Mouse (Mus musculus) small intestine, adult 10 weeks (tissue): ENCODE results near the gene Agbl5. TPM values are rescaled to one million over a fixed set of nuclear protein-coding genes. Genes with fewer than 3 reads are reported as not detected.

Experiments
- polyA plus RNA-seq: library from polyadenylated mRNA; stranded (reverse); fragments of 350-450 nt; fragmentation: Illumina TruSeq; extraction: RNeasy Lipid Tissue Mini Kit (QIAGEN cat#74804); gene quantifications from one replicate; pipeline ENCODE4 v1.2.3, GENCODE M21; 2014; ENCODE audit warnings: low replicate concordance

Agbl5 gene
- polyA plus RNA-seq, result 2.3 TPM

GRCm38 (mm10) chr5:30888337-30889087 is at the start of gene Agbl5:
Gene Agbl5, plus strand, starts transcription at chr5:30888694.

GRCm38 (mm10) chr5:30867712-30868111 is 20.8 kb upstream of the Agbl5 start, which contains the start of gene Tmem214:
Gene Tmem214, plus strand, starts transcription at chr5:30868012.

DNA sequence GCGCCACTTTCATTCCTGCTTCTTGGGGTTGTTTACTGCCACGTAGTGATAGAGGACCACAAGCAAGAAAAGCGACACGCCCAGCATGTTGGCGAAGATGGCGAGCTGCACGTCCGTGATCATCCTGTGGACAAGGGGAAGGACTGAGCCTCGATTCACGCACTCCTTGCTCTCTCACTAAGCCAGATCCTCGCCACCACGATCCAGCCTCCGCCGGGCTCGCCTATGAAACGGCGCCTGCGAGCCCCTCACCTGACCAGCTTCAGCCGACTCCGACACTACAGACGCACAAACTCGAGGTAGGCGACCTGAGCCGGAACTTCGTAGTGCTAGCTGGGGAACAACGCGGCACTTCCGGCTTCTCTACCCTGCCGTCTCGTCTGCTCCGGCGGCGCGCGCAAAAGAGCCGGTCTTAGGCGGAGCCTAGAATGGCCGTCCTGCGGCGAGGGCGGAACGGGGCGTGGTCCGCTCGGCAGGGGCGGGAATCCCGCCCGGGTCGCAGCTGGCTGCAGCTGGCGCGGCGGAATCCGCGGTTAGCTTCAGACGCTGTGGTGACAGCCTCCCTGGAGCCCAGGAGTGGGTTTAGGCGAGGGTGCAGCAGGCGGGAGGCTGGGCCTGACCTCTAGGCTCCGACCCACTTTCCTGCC is 19.0 kb downstream of the Agbl5 start, which contains the start of gene Ost4:
TSS of gene Ost4 (minus strand) at position 376 of the 647 bp plus-strand sequence.

DNA sequence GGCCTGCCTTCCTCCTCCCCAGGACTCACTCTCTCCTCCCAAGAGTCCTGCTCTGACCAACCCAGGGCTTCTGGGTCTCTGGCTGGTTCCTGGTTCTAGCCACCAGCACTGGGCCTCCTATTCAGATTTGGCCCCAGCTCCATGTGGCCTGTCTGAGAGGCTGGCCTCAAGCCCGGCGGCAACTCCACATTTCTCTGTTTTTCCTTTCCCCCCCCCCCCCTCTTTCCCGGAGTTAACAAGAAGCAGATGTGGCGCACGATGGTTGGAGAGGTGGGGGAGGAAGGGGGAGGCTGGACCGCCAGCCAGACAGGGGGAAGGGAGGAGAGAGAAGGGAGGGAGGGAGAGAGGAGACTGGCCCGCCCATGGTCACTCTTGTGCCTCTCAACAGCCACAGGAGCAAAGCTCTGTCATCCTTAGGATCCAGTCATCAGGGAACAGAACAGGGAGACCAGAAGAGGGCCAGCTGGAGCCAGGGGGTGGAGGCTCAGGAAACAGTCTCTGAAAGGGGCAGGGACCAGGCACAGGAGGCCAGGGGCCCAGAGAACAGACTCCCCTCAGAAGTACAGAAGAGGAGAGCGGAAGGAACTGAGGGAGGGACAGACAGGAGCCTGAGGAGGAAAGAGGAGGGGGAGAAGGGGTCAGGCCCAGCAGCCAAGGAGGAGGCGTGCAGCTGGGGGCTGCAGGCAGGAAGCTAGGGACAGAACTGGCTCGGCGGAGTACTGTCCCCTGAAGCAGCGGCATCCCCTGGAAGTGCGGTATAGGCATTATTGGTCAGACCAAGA is 24.8 kb downstream of the Agbl5 start, which contains the start of gene Emilin1:
TSS of gene Emilin1 (plus strand) at position 343 of the 782 bp plus-strand sequence.

DNA sequence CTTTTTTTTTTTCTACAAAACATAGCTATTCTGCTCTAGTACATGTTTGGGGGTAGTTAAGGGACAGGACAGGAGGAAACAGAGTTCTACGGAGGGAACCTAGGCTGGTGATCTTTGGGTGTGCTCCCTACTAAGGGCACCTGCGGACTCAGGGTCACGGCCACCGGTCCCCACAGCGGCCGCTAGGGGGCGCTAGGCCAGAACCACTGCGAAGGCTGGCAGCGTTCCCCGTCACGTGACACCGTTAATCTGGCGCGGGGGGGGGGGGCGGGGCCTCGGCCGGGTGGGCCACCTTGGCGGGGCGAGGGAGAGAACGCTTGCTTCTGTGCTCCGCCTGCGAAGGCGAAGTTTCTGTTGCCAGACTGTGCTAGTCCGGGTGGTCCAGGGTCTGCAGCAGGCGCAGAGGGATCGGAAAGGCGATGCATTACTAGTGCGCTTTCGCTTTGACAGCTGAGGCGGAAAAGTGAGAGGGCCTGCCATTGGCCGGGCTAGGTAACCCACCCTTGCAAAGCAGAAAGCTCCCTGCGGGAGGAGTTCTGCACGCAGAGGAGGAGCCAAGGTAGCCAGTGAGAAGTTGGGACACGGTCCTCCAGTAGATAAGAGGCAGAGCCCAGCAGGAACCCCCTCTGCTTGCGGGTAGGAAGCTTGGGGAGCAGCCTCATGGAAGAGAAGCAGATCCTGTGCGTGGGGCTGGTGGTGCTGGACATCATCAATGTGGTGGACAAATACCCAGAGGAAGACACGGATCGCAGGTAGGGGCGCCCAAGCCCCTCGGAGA is 33.0 kb downstream of the Agbl5 start, which contains the start of gene Khk:
TSS of gene Khk (plus strand) at position 176 of the 778 bp plus-strand sequence.

GRCm38 (mm10) chr5:30944956-30945781 is 56.7 kb downstream of the Agbl5 start, which contains the start of gene Cgref1:
Gene Cgref1, minus strand, starts transcription at chr5:30945591.

Other genes starting within 250 kb of the Agbl5 start
- 5.8 TPM for gene Slc35f6, start 240.8 kb upstream of the Agbl5 start, polyA plus RNA-seq
- gene Cenpa, start 221.9 kb upstream of the Agbl5 start, polyA plus RNA-seq, result 24.2 TPM
- gene Dpysl5, start 177.1 kb upstream of the Agbl5 start, polyA plus RNA-seq, result 0.37 TPM
- 9.5 TPM for gene Mapre3, start 74.1 kb upstream of the Agbl5 start, polyA plus RNA-seq
- 15.1 TPM for gene Tmem214, start 20.7 kb upstream of the Agbl5 start, polyA plus RNA-seq
- gene Ost4, start 19.1 kb downstream of the Agbl5 start, polyA plus RNA-seq, result 273 TPM
- 0.11 TPM for gene Emilin1, start 24.7 kb downstream of the Agbl5 start, polyA plus RNA-seq
- 2.0 TPM for gene Khk, start 32.7 kb downstream of the Agbl5 start, polyA plus RNA-seq
- gene Cgref1, start 56.9 kb downstream of the Agbl5 start, polyA plus RNA-seq, result 18.4 TPM
- 17.1 TPM for gene Preb, start 71.7 kb downstream of the Agbl5 start, polyA plus RNA-seq
- gene Tcf23, start 80.0 kb downstream of the Agbl5 start, polyA plus RNA-seq, result 0.30 TPM
- 41.8 TPM for gene Atraid, start 159.6 kb downstream of the Agbl5 start, polyA plus RNA-seq
- gene Slc5a6, start 160.2 kb downstream of the Agbl5 start, polyA plus RNA-seq, result 3.5 TPM
- 0.33 TPM for gene Cad, start 166.1 kb downstream of the Agbl5 start, polyA plus RNA-seq
- not detected for gene Dnajc5g, start 217.6 kb downstream of the Agbl5 start, polyA plus RNA-seq
- gene Slc30a3, start 219.5 kb downstream of the Agbl5 start, polyA plus RNA-seq, result not detected
- not detected for gene Trim54, start 228.0 kb downstream of the Agbl5 start, polyA plus RNA-seq